Mouse (Mus musculus) spleen, postnatal 14 days (tissue): ENCODE measurements around the gene Xiap.

Experiments
- DNase-seq, 2 experiments: peaks; one replicate each; pipeline ENCODE4 v3.0.0; 2021 to 2022; ENCODE audit warnings: low spot score in 2 of 2

The Xiap gene

GRCm38 (mm10) chrX:42087731-42088130 lies 28.3 kb downstream of the Xiap start:
- DNase-seq, result no peak

GRCm38 (mm10) chrX:42088136-42088535 lies 28.7 kb downstream of the Xiap start:
- no peak for DNase-seq

- DNase-seq, result no peak
Measured at GRCm38 (mm10) chrX:42107137-42107536, 47.7 kb downstream of the Xiap start.

- no peak for DNase-seq
Measured at GRCm38 (mm10) chrX:42110585-42110984, 51.1 kb downstream of the Xiap start.

GRCm38 (mm10) chrX:42119442-42120048 lies 60.1 kb downstream of the Xiap start:
- DNase-seq, result no peak

GRCm38 (mm10) chrX:42124963-42125697 lies 65.7 kb downstream of the Xiap start:
- no peak for DNase-seq

GRCm38 (mm10) chrX:42139882-42140281 lies 80.4 kb downstream of the Xiap start:
- no peak for DNase-seq

GRCm38 (mm10) chrX:42142620-42143019 lies 83.1 kb downstream of the Xiap start:
- DNase-seq, result no peak

- no peak for DNase-seq
Measured at GRCm38 (mm10) chrX:42143991-42144390, 84.5 kb downstream of the Xiap start.

GRCm38 (mm10) chrX:42148016-42148451 lies 88.6 kb downstream of the Xiap start:
- peak; percentile 6 to 7 for DNase-seq

- DNase-seq, result peak; percentile 75 to 84
Measured at GRCm38 (mm10) chrX:42148788-42149556, 89.5 kb downstream of the Xiap start, which contains the start of gene Stag2. Stag2 (plus strand) TSS chrX:42149317.

GRCm38 (mm10) chrX:42149557-42150345 lies 90.3 kb downstream of the Xiap start:
- peak; percentile 20 to 30 for DNase-seq

GRCm38 (mm10) chrX:42150346-42151023 lies 91.0 kb downstream of the Xiap start:
- DNase-seq, result peak; percentile 45 to 55

- DNase-seq, result no peak
Measured at GRCm38 (mm10) chrX:42151024-42151754, 91.7 kb downstream of the Xiap start.

GRCm38 (mm10) chrX:42151903-42152369 lies 92.5 kb downstream of the Xiap start:
- DNase-seq, result peak; percentile 23 to 45

GRCm38 (mm10) chrX:42153056-42153455 lies 93.6 kb downstream of the Xiap start:
- no peak for DNase-seq
